Mouse (Mus musculus): ENCODE data around the gene Ceacam19.

Gene Ceacam19

DNA sequence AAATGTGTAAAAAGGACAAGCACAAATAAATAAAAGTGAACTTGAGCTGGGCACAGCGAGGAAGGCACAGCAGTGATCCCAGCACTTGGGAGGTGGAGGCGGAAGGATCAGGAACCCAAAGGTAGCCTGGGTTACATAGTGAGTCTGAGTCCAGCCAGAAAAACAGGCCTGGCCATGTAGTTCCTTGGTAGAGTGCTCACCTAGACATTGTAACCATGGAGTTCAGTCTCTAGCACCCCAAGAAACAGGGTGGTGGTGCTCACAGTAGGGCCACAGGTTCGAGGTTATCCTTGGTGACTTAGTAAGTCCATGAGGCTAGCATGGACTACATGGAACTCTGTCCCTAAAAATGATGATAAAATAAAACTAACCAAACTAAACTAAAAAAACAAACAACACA, 46.8 kb downstream of the Ceacam19 start:
- no peak for DNase-seq (ENCODE audit: low read depth, low spot score)

DNA sequence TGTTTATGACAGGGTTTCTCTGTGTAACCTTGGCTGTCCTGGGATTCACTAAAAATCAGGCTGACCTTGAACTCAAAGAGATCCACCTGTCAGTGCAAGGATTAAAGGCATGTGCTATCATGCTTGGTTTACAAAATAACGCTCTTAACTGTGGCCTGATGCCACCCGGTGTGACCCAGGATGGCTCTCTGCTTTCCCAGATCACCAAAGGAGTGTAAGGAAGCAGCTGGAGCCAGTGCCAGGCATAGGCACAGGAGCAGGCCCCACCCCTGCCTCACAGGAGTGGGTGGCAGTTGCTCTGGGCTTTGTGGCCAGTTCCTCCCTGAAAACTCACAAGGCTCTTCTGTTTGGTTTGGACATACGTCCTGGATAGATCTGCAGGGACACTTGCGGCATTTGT, 47.4 kb downstream of the Ceacam19 start:
- no peak for DNase-seq (ENCODE audit: low read depth, low spot score)

DNA sequence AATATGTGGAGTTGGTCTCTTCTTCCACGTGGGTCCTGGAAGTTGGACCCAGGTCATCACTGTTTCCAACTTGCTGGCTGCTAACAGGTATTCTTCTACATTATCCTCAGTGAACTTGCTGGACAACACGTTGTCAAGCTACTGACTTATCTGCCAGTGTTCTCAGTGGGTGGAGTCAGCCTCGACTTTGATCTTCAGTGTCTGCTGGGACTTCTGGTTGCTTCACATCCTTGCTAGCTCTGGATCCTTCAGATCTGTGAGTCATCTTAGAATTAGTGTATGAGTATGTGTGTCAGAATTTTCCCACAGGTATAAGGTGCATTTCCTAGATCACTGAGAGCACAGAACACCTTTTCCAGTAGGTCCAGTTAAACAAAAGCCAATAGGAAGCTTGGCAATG, 50.9 kb downstream of the Ceacam19 start:
- no peak for DNase-seq (ENCODE audit: low read depth, low spot score)

DNA sequence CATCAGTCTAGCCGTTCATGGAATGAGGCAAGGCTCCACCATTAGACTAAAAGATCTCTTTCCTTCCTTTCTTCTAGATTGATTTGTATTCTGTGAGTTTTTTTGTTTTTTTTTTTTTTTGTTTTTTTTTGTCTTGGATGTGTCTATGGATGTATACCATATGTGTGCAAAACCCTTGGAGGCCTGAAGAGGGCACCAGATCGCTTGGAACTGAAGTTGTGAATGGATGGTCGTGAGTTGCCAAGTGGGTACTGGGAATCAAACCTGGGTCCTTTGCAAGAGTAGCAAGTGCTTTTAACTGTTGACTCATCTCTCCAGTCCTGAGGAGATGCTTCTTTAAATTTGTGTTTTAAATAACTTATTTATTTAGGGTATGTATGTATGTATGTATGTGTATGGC, 53.7 kb downstream of the Ceacam19 start:
- DNase-seq (ENCODE audit: low read depth, low spot score), result no peak

DNA sequence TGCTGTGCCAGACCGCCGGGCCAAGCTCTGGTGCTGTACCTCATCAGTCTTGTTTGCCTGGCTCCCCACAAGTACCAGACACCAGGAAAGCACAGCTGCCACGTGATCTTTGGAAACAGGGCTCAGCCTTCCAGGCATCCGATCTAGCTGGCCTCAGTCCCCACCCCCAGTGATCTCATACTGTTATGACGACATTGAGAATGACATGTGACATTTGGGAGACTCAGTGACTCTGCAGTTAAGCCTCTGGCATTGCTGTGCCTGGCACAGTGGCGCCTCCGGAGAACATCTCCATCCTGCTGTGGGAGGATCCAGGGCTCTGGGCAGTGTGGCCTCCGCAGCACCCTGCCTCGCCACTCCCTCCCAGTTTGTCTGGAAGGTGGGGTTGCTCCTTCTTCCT, 55.9 kb downstream of the Ceacam19 start:
- DNase-seq (ENCODE audit: low read depth, low spot score), result no peak

DNA sequence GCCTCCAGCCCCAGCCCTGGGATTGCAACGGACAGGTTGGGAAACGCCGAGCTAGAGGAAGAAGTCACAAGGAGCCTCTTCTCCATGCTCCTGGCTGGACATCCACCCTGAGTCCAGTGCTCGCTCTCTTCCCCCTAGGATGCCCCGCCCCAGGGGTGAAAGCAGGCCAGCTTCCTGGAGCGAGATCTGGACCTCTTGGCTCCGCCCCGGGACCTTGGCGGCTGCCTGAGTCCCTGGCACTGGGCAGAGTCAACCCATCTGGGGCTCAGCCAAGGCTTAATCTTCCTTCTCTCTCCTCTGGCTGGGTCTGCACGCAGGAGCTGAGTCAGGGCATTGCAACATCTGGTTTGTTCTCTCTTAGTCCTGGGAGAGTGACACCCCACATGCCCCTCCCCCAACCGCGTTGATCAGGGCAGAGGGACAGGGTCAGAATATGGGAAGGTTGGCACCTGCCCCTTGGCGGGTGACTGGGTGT, 57.0 kb downstream of the Ceacam19 start:
- DNase-seq (ENCODE audit: low read depth, low spot score), result no peak

DNA sequence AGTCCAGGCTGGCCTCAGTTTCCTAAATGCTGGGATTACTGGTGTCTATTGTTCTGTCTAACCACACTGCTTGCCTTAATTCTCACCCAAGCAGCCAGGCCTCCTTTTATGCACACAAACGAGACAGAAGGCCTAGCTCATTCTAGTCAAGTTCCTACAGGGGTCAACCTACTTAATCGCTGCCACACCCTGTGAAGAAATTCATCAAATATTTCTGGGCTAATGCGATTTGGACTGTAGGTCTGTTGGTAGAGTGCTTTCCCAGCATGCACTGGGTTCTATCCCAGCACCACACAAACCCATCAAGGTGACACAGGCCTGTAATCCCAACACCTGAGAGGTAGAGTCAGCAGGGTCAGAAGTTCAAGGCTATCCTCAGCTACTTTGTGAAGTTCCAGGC, 58.1 kb downstream of the Ceacam19 start:
- DNase-seq (ENCODE audit: low read depth, low spot score), result no peak

DNA sequence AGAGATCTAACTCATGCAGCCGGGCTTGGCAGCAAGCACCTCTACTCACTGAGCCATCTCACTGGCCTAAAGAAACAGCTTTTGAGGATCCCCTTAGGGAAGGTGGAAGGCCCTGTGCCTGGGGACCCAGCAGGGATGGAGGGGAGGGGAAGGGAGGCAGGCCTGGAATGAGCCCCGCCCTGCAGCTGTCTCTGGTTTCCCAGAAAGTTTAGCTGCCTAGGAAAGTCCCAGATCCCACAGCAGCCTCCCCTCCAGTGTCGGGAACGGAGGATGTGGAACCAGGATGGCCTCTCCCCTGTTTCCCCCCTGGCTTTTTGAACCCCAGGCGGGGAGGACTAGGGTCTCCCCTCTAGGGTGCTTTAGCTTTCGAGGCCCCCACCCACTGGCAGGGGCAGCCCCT, 61.0 kb downstream of the Ceacam19 start:
- DNase-seq (ENCODE audit: low read depth, low spot score), result no peak
